Mouse (Mus musculus): ENCODE data around the gene Dcn.

Gene Dcn

DNA sequence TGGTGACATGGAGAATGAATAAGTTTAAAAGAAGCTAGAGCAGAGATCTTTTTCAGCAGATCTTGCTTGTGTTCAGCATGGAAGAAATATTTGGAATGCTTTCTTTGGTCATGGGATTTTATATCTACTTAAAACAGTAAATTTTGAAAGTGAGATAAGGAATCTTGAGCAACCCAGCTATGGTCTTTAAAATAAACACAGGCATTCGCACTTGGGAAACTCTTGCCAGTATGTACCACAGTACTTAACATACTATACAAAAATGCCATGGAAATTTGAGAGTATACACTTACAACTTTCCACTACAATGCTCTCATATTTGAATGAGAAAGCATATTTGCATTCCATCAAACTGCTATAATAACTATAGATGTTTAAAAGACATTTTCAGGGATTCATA is 68.3 kb downstream of the Dcn start:
- no peak for DNase-seq (ENCODE audit: low read depth)

DNA sequence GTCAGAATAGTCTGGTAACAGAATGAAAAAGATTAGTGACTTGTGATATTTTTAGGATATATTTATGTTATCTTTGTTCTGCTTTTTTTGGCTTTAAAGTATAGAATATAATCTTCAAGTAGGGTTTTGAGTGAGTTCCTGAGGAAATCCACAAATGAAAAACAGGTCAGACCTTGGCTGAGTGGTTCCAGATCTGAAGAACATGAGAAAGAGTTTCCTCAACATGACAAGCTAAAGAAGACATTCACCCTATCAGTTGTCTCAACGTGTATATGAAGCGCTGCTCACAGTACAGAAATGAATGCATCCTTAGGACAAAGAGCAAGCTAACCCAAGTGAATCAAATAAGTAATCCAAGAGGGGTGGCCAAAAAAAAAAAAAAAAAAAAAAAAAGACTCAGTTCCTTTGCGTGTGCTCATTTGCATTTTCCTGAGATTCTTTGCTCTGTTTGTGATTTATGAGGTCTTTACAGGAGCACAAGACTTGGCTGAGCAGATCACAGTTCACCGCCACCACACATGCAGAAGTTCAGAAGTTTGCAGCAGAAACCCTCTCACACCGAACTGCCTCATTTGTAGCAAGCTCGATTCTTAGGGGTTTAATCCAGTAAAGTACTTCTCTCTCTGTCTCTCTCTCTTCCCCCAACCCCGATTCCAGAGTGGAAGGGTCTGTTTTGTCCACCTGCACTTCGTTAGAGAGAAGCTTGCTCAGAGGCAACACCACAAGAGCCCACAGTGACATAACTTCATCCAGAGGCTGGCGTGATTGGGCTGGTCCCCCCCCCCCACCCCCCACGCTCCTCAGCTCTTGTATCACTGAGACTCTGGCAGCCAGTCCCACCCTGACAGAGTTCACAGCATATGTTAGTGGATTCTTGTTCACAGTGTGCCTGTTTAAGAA is 85.8 kb downstream of the Dcn start, which contains the start of gene Lum:
Gene Lum, plus strand, starts transcription at position 172 of the 900 bp plus-strand sequence.
- no peak for DNase-seq (ENCODE audit: low read depth)

DNA sequence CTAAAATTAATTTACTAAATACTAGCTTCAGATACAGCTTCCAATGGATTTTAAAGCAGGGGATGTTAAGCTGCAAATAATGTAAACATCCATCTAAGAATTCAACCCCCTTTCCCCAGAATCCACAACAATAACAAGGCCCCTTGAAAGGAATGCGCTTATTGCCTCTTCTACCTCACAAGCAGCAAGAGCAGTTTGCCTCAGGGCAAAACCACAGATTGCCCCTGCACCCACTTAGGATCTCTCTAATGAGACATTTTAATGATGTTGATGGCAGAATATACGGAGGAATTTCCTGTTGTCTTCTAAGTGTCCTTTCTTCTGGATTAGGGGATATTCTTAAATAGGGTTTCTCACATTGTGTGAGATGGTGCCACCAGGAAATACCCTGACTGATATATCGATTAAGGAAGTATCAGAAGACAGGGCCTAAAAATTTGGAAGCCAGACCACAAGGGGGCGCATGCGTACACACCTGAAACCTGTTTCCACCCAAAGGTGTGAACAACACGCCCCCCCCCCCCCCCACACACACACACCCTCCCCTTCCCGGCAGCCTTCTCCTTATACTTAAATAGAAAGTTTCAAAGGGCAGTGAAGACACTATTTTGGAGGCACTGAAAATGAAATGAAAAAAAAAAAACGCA is 88.2 kb downstream of the Dcn start:
- DNase-seq (ENCODE audit: low read depth): no peak

All from c-Kit-positive CD71-negative TER-119-negative erythroid progenitor cells, embryonic 14.5 days (primary cell).